Mouse (Mus musculus): ENCODE results near the gene Gm20924. TPM values are rescaled to one million over a fixed set of nuclear protein-coding genes. Genes with fewer than 3 reads are reported as not detected.
"Not testable (repeated sequence)": the region's sequence is repeated elsewhere in the genome, so short reads cannot be mapped to it uniquely, and the experiment has no call there.

Gm20924 gene
- not detected for total RNA-seq (2021)

GRCm38 (mm10) chrY:65207427-65207826 is at the start of gene Gm20924:
Gene Gm20924 (minus strand): TSS chrY:65207527.
- not testable (repeated sequence) for DNase-seq

Other genes with a start within 250 kb of the Gm20924 start
- gene Gm20736, start 170.2 kb upstream of the Gm20924 start, total RNA-seq (2021): not detected

Data from heart, postnatal 4 days (tissue).